Mouse (Mus musculus) gastrocnemius, postnatal 4 days (tissue): ENCODE measurements around the gene Mgat4c. TPM values are rescaled to one million over a fixed set of nuclear protein-coding genes. Genes with fewer than 3 reads are reported as not detected.

Experiments used
- DNase-seq, 2 experiments: peaks; one replicate each; pipeline ENCODE4 v3.0.0; 2021 to 2022; ENCODE audit warnings: low spot score in 2 of 2, mixed read lengths in 2 of 2
- long read RNA-seq, 2 experiments: library from polyadenylated mRNA; stranded (forward); transcript quantifications; one replicate each; pipeline ENCODE4 v2.0.0; 2021
- total RNA-seq, 2 experiments: library from RNA; stranded (reverse); gene quantifications; 2 replicates each; pipeline ENCODE4 v1.2.3; 2021

Gene Mgat4c
- total RNA-seq: under 1 TPM; 0.27 to 0.29 TPM
- long read RNA-seq, experiment 1: 0 reads
- long read RNA-seq, experiment 2, partial matches to known transcripts: 0 of 1 reads
- long read RNA-seq, experiment 2, other reads (novel, unspliced or antisense): 1 of 1 reads

DNA sequence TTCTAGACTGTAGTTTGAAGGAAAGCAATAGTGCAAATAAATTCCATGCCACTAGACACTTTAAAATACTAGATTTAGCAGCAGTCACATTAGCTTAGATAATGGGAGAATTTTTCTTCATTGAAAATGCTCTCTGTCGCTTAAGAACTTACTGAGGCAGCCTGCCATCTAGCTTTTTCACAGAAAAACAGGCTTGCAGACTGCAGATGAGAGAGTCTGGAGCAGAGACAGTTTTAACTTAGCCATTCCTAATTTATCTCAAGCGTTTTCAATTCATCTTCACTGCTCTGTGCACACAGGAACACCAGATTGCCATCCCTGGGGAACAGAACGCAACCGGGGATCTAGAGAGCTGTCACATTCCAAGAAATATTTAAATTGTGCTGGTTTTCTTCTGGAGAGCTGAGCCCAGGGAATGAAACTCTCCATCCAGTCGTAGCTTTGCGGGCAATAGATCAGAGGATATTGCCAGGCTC is at the start of gene Mgat4c:
Mgat4c (plus strand) TSS at position 51 of the 476 bp plus-strand sequence.
- no peak for DNase-seq

DNA sequence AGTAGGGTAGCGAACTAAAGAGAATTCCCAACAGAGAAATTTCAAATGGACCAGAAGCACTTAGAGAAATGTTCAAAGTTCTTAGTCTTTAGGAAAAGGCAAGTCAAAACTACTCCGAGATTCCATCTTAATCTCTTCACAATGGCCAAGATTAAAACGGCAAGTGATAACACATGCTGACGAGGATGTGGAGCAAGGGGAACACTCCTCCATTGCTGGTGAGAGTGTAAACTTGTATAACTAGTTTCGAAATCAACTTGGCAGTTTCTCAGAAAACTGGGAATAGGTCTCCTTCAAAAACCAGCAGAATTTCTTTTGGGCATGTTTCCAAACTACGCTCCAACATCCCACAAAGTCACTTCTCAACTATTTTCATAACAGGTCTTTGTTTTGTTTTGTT is 46.0 kb upstream of the Mgat4c start:
- no peak for DNase-seq

DNA sequence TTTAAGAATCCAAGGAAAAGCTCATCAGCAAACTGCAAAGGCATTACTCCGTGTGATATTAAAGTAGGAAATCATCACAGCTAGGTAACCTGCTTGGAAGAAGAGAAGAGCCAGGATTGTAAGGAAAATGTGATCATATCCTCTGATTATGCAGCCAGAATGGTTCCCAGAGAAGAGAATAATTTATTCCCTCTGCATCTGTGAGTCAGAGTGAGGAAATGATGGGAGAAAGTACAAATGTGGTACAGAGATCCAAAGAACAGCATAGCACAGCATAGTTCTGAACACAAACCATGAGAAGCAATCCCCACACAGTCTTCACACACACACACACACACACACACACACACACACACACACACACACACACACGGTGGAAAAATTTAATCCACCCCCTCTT is 40.2 kb upstream of the Mgat4c start:
- no peak for DNase-seq

DNA sequence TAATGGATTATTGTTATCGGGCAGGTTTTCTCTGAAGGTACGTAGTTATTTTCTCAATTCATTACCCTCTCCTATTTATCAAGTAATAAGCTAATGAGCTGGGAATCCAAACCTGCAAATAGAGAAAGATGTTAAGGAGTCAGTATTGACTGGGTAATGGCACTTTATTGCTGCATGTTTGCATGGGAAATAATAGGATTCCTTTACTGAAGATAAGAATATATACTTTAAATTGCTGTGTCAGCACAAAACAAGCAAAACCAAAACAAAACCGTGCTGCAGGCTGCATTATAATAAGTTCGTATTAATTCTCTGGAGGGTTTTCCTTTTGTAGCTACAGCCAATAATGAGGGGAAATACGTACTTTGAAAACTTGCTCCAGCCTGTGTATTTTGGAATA is 627 bp downstream of the Mgat4c start:
- no peak for DNase-seq

DNA sequence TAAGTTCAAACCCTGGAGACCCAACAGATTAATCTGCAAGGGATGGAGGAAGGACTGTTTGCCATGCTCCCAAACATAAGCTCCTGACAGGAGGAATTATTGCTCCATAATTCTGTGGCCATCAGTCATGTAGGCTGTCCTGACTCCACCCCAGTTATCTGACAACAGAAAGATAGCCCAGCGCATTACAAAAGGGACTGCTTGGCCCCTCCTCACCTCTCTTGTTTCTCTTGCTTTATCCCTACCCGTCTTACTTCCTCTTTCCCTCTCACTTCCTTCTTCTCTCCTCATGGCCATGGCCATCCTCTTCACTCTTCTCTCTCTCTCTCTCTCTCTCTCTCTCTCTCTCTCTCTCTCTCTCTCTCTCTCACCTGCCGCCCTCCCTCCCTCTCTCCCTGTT is 80.5 kb downstream of the Mgat4c start:
- DNase-seq: no peak

DNA sequence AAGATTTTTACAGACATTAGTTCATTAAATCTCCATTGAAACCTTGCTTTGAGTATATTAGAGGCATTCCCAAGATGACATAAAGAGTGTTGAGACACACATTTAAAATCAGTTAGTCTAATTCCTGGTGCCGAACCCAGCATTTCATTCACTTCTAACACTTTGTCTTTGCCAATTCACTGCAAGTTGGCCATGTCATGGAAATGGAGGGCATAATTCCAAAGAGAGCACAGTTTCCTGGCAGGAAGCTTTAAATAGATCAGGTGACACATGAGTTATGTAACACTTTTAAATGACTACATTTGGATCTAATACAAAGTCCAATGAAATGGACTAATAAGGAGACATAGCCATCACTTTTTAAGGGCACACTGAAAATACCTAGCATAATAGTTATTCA is 89.4 kb downstream of the Mgat4c start:
- no peak for DNase-seq

DNA sequence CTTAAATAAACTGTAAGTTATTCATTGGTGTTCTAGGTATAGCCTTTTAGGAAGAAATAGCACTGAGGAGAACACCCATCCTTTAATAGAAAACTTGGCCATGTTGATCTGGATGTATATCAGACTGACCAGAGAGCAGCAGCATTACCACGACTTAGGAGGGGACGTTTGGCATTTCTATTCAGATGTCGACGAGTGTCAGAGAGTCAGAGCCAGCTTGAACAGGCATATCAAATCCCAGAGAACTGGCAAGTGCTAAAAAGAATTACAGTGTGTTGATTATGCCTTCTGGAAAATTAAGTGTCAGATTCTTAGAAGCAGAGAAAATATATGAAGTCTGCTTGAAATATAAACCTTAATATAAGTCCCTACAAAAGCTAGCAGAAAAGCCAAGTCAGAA is 89.9 kb downstream of the Mgat4c start:
- DNase-seq: no peak

DNA sequence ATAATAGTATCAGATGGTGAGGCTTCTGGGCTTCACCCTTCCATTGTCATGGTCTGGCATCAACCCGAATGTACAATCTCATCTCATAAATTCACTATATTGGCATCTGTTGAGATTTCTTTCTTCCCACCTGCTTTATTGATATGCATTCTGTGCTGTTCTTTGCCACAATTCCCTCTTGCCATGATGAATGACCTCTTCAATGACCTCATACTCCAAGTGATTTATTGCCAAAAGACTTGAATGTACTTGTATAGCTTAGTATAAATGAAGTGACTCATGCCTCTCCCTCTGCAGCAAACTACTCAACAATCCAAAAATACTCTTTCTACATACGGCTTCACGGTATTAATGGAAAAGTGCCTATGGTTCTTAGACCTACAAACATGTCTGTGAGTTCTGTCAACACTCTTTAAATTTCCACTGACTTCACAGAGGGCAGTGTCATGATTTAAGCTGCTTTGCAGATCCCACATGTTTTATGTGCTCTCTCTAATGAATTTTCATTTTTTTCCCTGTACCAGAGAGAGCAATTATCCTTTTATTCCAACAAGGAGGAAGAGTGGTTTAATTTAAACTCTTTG is 102.0 kb downstream of the Mgat4c start:
- no peak for DNase-seq

DNA sequence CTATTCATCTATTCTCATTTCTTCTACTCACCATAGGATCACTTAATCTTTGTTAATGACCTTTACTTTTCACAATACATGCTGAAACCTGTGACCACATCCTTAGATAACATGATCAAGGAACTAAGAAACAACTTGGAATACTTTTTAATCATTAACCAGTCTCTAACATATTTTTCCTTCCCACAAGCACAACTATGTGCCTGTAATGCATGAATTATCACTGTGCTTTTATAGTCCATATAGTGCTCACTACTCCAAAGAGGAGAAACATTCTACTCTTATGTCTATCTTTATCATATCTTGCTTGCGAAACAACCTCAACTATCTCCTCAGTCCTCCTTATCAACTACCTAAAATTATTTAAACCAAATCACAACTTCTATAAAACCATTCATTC is 114.2 kb downstream of the Mgat4c start:
- no peak for DNase-seq

DNA sequence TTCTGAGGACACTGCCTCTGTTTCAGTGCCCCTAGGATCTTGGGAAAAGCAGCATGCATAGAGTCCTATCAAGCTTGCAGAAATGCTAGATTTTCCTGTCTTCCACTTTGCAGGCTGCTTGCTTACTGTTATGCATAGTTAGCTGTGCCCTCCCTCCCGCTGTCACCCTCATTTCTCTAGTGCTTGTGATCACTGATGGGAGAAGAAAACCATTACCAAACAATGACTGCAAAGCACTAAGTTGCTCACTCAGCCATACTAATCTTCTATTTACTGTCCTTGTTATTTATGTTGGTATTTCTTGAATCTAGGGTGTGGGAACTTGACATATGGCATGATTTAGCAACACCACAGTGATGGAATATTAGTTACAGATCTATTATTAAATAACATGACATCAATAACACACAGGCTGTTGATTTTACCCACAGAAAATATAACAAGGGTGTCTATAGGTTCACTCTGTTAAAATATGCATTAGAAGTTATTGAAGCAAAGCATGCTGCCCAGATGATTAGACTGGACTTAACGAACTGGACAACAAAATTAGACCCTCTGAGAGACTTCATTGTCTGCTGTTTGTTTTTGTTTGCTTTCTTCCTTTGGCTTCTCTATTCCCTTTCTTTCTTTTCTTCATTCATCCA is 117.7 kb downstream of the Mgat4c start:
- DNase-seq: no peak

DNA sequence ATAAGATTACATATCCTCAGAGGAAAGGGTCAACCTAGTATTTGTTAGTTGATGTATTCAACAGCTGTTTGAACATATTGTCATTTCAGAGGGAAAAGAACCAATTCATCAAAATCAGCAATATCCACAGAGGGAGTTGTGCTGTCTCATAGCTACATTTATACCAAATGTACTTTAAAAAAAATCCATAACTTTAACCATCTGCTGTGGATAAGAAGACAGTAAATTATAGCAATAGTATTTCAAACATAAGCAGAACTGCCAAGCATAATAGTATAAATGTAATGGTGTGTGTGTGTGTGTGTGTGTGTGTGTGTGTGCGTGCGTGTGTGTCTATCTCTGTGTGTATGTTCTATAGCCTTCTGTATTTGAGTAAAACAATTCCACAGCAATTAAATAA is 127.5 kb downstream of the Mgat4c start:
- no peak for DNase-seq

DNA sequence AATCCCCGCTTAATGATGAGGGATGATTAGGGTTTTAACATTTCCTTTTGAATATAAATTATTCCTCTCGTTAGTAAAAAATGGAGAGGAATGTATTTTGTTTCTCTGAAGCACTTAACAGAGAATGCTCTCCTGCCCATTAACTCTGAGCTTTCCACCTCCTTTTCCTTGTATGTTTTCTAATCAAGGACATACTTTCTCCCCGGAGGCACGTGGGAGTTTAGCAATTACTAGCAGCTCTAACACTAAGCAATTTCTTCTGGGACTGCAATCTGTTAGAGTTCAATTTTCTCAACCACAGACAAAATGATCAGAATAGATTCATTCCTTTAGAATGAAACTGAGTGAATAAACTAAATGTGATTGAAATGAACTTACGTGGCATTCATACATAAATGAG is 135.6 kb downstream of the Mgat4c start:
- DNase-seq: no peak

DNA sequence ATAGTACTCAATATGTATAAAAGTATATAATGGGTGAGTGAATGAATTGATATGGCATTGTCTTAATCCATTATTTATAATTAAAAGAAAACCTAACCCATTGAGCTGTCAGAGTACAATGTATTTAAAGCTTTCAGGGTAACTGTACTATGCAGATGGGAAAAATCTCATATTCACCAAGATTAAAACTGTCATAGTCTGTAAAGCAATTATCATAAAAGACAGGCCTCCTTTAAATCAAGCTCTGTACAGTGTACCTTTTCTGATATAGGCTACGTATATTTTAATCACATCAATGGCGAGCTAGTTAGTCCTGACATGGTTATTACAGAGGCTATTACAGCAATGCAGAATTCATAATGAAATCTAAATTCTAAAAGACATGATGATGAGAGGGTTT is 146.7 kb downstream of the Mgat4c start:
- no peak for DNase-seq

DNA sequence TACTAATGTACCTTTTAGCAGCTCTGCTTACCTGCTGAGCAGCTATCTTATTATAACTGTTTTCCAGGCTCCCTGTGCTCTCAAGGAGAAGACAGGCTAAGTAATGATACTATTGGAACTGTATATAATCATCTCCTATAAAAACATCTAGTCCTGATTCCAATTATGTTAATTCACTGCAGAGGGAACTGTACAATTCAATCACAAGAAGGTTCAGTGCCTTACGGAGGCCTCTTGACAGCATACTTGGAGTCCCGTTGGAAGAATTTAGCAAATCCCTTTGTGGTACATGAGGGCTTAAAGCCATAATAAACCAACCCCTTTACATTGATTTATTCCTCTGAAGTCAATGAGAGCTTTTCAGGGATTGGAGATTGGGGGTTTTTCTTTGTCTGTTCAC is 174.8 kb downstream of the Mgat4c start:
- no peak for DNase-seq

DNA sequence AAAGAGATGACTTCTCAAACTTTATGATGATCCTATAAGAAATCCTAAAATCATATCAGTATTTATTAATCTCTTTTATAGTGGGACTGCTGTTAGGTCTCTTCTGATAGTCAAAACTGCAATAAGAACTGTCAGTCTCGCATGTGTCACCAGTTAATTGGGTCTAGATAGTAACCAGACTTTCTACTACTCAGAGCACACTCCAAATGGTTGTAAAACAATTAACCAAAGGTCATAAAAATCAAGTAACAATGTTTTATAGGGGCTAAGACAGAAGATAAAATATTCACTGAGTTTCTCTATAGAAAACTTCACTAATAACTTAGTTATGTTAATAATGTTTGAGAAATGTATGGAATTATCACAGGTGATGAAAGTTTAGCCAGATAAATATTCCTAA is 208.6 kb downstream of the Mgat4c start:
- DNase-seq: no peak

DNA sequence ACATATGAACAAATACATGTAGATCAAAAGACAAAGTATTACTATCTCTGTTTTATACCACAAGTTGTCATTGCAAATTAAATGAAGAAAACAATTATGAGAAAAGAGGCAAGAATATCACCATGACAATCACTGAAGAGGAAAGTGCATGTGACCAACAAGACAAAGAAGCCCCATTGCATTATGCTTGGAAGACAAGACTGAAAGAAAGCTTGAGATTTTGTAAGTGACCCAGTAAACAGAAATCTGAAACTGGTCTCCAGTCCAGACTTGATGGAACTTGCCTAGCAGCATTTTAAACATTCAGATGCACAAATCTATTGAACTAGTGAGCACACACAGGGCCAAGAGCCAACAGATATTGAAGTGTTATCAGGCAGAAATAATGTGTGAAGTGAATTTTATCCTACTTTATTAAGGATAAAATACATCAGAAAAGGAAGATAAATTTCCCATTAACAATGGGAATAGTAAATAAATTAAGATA is 236.1 kb downstream of the Mgat4c start:
- DNase-seq: no peak

DNA sequence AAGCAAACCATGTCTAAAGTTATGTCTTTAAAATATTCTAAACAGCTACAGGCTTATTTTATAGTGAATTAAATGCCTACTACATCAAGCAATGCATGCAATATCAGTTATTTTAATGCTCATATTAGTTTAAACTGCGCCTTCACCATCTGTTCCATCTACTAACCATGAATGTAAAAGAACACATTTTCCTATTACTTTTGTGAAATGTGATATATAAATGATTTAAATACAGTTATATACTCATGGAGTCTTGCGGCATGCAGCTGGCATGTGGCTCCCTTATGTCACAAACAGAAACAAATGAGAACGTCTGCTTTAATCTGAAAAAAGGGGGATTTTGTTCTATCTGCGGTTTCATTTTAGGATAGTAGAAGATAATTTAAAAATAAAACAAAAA is 316.3 kb downstream of the Mgat4c start:
- no peak for DNase-seq

DNA sequence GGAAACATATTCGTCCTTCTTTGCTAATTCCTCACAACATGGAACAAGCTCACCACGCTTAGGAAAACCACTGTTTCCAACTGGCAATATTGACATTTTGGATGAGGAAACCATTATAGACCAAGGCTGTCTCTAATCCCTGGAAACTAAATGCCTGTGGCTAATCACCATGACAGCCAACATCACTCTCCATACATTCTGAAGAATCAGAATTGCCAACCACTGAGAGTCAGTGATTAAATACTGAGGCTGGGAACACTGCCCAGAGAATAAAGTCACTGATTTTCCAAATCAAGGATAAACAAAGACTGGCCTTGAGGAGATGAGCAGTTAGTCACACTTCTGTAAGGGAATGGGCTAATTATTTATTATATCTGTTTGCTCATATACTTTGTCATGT is 361.2 kb downstream of the Mgat4c start:
- no peak for DNase-seq

DNA sequence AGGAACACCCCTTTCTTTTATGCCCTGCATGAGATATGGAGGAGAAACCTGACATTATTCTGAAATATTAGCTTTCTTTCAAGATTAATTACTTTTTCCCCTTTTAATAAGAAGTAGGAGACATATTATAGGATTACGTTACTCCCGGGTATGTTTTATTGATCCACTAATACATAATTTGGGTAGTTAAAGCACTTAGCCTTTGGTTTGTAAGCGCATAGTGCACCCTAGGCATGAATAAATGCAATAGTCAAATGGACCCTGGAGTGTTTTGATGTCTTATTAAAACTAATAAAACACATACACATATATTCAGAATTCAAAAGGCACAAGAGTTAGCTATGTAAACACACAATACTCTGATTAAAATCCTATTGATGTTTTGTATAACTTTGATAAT is 374.9 kb downstream of the Mgat4c start:
- no peak for DNase-seq

DNA sequence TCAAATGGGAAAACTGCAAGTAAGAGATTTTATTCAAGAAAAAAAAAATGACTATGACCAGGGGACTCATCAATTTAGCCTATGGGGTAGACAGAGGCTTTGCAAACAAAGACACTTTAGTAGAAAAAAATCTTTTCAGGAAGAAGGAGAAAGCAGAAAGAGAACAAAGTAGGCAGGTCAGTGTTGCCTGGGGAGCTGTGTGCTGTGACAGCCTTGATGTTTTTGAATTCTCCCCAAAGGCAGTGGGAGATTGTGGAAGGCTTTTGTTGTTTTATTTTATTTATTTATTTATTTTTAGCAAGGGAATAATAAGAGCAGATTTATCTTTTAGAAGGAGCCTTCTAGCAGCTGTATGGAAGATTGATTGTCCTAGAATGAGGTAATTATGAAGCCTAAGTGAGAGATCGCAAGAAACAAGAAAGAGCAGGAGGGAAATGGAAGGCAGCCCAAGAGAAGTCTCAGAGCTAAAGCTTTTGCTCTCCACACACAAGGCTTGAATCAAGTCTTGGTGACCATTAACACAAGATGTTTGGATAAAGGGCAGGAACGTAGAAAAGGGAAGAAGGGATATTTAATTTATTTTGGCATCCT is 375.8 kb downstream of the Mgat4c start:
- no peak for DNase-seq

DNA sequence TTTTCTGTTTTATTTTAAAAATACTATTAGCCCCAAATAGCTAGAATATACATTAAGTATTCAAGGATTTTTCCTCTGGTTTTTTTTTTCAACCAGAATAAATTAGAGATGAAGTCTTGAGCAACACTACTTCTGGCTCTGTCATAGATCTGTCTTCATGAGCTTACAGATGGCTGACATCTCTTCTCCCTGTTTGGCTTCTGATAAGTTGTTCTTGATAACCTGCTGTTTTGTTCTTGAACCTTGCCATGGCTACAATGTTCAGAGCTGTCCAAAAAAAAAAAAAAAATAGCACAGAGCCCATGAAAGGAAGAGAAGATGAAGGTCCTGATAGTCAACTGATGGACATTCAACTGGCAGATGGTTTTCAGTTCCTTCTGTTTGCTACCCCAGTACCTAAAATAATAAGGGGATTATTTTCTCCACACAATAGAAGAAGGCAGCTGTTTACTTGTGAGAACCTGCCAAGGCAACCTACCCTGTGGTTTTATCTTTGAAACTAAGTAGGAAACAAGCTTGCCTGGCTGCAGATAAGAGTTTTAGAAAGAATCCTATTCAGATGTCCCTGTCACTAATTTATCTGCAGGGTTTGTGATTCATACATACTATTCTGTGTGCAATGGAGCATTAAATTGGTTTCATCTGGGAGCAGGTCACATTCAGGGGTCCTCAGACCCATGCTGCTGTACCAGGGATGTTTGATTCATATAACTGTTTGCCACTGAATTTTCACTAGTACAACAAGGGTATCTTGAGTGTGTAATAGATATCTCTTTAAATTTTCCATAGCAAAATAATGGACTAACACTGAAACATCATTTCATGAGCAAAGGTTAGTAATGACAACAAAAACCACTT is 393.5 kb downstream of the Mgat4c start:
- DNase-seq: no peak

DNA sequence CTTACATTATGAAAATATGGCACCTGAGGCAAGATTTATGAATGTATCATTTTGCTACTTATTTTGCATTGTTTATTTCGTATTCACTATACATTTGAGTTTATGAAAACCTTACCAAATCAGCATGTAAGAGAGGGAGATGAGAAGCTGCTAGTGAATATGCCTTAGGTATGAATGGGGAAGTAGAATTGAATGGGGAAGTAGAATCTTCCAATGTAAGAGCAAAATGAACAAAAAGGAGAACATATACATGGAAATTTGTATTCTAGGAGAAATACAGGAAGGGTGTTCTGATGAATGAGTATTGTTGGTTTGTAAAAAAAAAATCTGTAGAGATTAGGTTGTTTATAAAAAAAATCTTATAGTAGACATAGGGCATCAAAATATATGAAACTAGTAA is 441.9 kb downstream of the Mgat4c start:
- DNase-seq: no peak
